Mouse (Mus musculus) liver, adult 2 months (tissue): ENCODE data around the gene F2.
"Not testable (repeated sequence)": the region's sequence is repeated elsewhere in the genome, so short reads cannot be mapped to it uniquely, and the experiment has no call there.

ENCODE experiments used
- CTCF ChIP-seq: fragments of 200-500 bp; IDR thresholded peaks from 2 replicates; pipeline ENCODE4 v1.5.1; 2011; ENCODE audit warnings: low read depth, low read length, control low read depth
- POLR2A ChIP-seq: fragments of 200-500 bp; IDR thresholded peaks from 2 replicates; pipeline ENCODE4 v1.6.1; 2011; ENCODE audit warnings: low read length, control low read depth; ENCODE audit not compliant: insufficient read depth; ENCODE audit errors: extremely low read depth

- TF ChIP-seq CTCF, POLR2A: not testable (repeated sequence)
These were observed 26.8 kb downstream of the F2 start for GRCm38 (mm10) chr2:91609370-91609769.
